Mouse (Mus musculus) MEL (cell line): Measurements from ENCODE around the gene Kif26b. TPM values are rescaled to one million over a fixed set of nuclear protein-coding genes. Genes with fewer than 3 reads are reported as not detected.

ENCODE experiments used
- DNase-seq: peaks from one replicate; pipeline ENCODE4 v3.0.0; 2011; ENCODE audit warnings: low read depth, low spot score
- H3K27ac ChIP-seq: 2 replicates; pipeline ENCODE4 v1.5.1; 2012; ENCODE audit warnings: low read depth, mild to moderate bottlenecking, control low read depth, low read length, moderate library complexity; ENCODE audit not compliant: control insufficient read depth
- H3K27me3 ChIP-seq, 2 experiments: fragments of 150-350 bp in 1 of 2; sonication (generic) in 1 of 2; 2 replicates each; pipeline ENCODE4 v1.6.1; 2012; ENCODE audit warnings: low read length in 2 of 2, mild to moderate bottlenecking in 2 of 2, improper control_type of control experiment in 1 of 2, moderate library complexity in 1 of 2; ENCODE audit not compliant: insufficient read depth in 2 of 2, control insufficient read depth in 1 of 2
- H3K36me3 ChIP-seq, 2 experiments: 2 replicates each; pipeline ENCODE4 v1.6.1; 2012 to 2014; ENCODE audit warnings: low read length in 2 of 2, improper control_type of control experiment in 1 of 2, inconsistent platforms in 1 of 2, mild to moderate bottlenecking in 1 of 2; ENCODE audit not compliant: insufficient read depth in 2 of 2, control insufficient read depth in 1 of 2
- H3K4me1 ChIP-seq, 2 experiments: fragments of 150-350 bp in 1 of 2; sonication (generic) in 1 of 2; 2 replicates each; pipeline ENCODE4 v1.6.1; 2012; ENCODE audit warnings: low read length in 2 of 2, improper control_type of control experiment in 1 of 2, mild to moderate bottlenecking in 1 of 2; ENCODE audit not compliant: insufficient read depth in 2 of 2, control insufficient read depth in 1 of 2
- H3K4me3 ChIP-seq, 2 experiments: fragments of 150-350 bp in 1 of 2; sonication (generic) in 1 of 2; 2 replicates each; pipeline ENCODE4 v1.5.1; 2012; ENCODE audit warnings: low read depth in 2 of 2, low read length in 2 of 2, mild to moderate bottlenecking in 2 of 2, moderate library complexity in 2 of 2, control low read depth in 1 of 2, improper control_type of control experiment in 1 of 2; ENCODE audit not compliant: control insufficient read depth in 1 of 2, insufficient read depth in 1 of 2
- H3K79me2 ChIP-seq: 2 replicates; pipeline ENCODE4 v1.6.1; 2012; ENCODE audit warnings: mild to moderate bottlenecking, low read length, moderate library complexity; ENCODE audit not compliant: control insufficient read depth, poor library complexity, insufficient read depth
- H3K9ac ChIP-seq: 2 replicates; pipeline ENCODE4 v1.6.1; 2012; ENCODE audit warnings: low read depth, mild to moderate bottlenecking, control low read depth, low read length, moderate library complexity; ENCODE audit not compliant: control insufficient read depth, poor library complexity, severe bottlenecking
- H3K9me3 ChIP-seq: fragments of 150-350 bp; sonication (generic); replicated peaks from 2 replicates; pipeline ENCODE4 v1.6.1; 2012; ENCODE audit warnings: mild to moderate bottlenecking, low read length, improper control_type of control experiment, moderate library complexity; ENCODE audit not compliant: insufficient read depth
- BHLHE40 ChIP-seq: IDR thresholded peaks from 2 replicates; pipeline ENCODE4 v1.6.1; 2012; ENCODE audit warnings: low read depth, mild to moderate bottlenecking, inconsistent platforms, low read length, improper control_type of control experiment, borderline replicate concordance
- CHD2 ChIP-seq: IDR thresholded peaks from 2 replicates; pipeline ENCODE4 v1.6.1; 2011; ENCODE audit warnings: low read length, improper control_type of control experiment
- E2F4 ChIP-seq: IDR thresholded peaks from 2 replicates; pipeline ENCODE4 v1.6.1; 2011; ENCODE audit warnings: low read depth, low read length, improper control_type of control experiment, borderline replicate concordance
- EP300 ChIP-seq, 2 experiments: IDR thresholded peaks; 2 replicates each; pipeline ENCODE4 v1.6.1; 2011; ENCODE audit warnings: improper control_type of control experiment in 2 of 2, low read length in 2 of 2, low read depth in 1 of 2, mild to moderate bottlenecking in 1 of 2
- ETS1 ChIP-seq: IDR thresholded peaks from 2 replicates; pipeline ENCODE4 v1.6.1; 2012; ENCODE audit warnings: low read depth, mild to moderate bottlenecking, inconsistent platforms, low read length, improper control_type of control experiment, moderate library complexity
- GATA1 ChIP-seq: IDR thresholded peaks from 2 replicates; pipeline ENCODE4 v1.6.1; 2011; ENCODE audit warnings: low read depth, low read length, improper control_type of control experiment
- MXI1 ChIP-seq: IDR thresholded peaks from 2 replicates; pipeline ENCODE4 v1.6.1; 2011; ENCODE audit warnings: mild to moderate bottlenecking, low read depth, low read length, improper control_type of control experiment
- MYC ChIP-seq: IDR thresholded peaks from 2 replicates; pipeline ENCODE4 v1.6.1; 2011; ENCODE audit warnings: low read depth, mild to moderate bottlenecking, low read length, improper control_type of control experiment, moderate library complexity
- NELFE ChIP-seq: IDR thresholded peaks from 2 replicates; pipeline ENCODE4 v1.6.1; 2011; ENCODE audit warnings: low read depth, low read length, improper control_type of control experiment
- POLR2AphosphoS5 ChIP-seq: IDR thresholded peaks from 2 replicates; pipeline ENCODE4 v1.6.1; 2012; ENCODE audit warnings: low read depth, borderline replicate concordance, mild to moderate bottlenecking, inconsistent platforms, low read length, moderate library complexity, mixed read lengths
- SMC3 ChIP-seq: IDR thresholded peaks from 2 replicates; pipeline ENCODE4 v1.6.1; 2011; ENCODE audit warnings: low read depth, low read length, improper control_type of control experiment
- TAL1 ChIP-seq: IDR thresholded peaks from 2 replicates; pipeline ENCODE4 v1.6.1; 2012; ENCODE audit warnings: mild to moderate bottlenecking, inconsistent platforms, low read length, moderate library complexity, mixed read lengths
- TCF12 ChIP-seq: IDR thresholded peaks from 2 replicates; pipeline ENCODE4 v1.6.1; 2014; ENCODE audit warnings: low read depth, mild to moderate bottlenecking, inconsistent platforms, low read length, improper control_type of control experiment, moderate library complexity
- USF1 ChIP-seq: IDR thresholded peaks from 2 replicates; pipeline ENCODE4 v1.6.1; 2014; ENCODE audit warnings: low read depth, mild to moderate bottlenecking, inconsistent platforms, low read length, improper control_type of control experiment, moderate library complexity
- USF2 ChIP-seq, 2 experiments: IDR thresholded peaks; 2 replicates each; pipeline ENCODE4 v1.6.1; 2011 to 2012; ENCODE audit warnings: improper control_type of control experiment in 2 of 2, low read length in 2 of 2, borderline replicate concordance in 1 of 2, inconsistent platforms in 1 of 2, low read depth in 1 of 2, mild to moderate bottlenecking in 1 of 2; ENCODE audit not compliant: insufficient read depth in 1 of 2
- ZMIZ1 ChIP-seq: IDR thresholded peaks from 2 replicates; pipeline ENCODE4 v1.6.1; 2012; ENCODE audit warnings: low read depth, mild to moderate bottlenecking, inconsistent platforms, low read length, improper control_type of control experiment, moderate library complexity
- polyA plus RNA-seq, 2 experiments: library from polyadenylated mRNA; stranded (reverse) in 1 of 2; unstranded in 1 of 2; fragments of >175 nt in 1 of 2; fragments of >200 nt in 1 of 2; gene quantifications; 2 replicates each; pipeline versions ENCODE4 v1.2.1 to v1.2.4; 2012; ENCODE audit warnings: low replicate concordance in 2 of 2, low read depth in 1 of 2; ENCODE audit not compliant: insufficient read length in 2 of 2, insufficient read depth in 1 of 2, missing spikeins in 1 of 2
- total RNA-seq: library from RNA; depleted of rRNA; stranded (reverse); fragments of 300-350 nt; gene quantifications from 2 replicates; pipeline ENCODE4 v1.2.3, GENCODE M21; 2012

Gene Kif26b
- total and polyA plus RNA-seq, 3 experiments = 0.08 to 0.50 TPM; not detected in 1

- H3K9ac ChIP-seq = no peak overlapping the region
- DNase-seq = no peak
- no peaks in the 10 kb centered on the region for H3K9me3 ChIP-seq
- no peak overlapping the region for H3K27ac ChIP-seq
- peaks cover 7 to 18% of the 10 kb centered on the region in 2 experiments for H3K4me1 ChIP-seq
- H3K4me3 ChIP-seq = no peak overlapping the region
- no peaks in the 10 kb centered on the region for H3K27me3 ChIP-seq
- TF ChIP-seq CHD2 = no peak
- TF ChIP-seq SMC3 = no peak
- TF ChIP-seq NELFE = no peak
- TF ChIP-seq MXI1 = no peak
- TF ChIP-seq ETS1 = no peak
- no peak for TF ChIP-seq TCF12
- TF ChIP-seq MYC = no peak
- no peak for TF ChIP-seq E2F4
- TF ChIP-seq ZMIZ1 = no peak
- TF ChIP-seq POLR2AphosphoS5 = no peak
- TF ChIP-seq GATA1 = no peak
- no peaks in the 10 kb centered on the region for H3K79me2 ChIP-seq
- peaks cover 0 to 12% of the 10 kb centered on the region in 2 experiments; a peak in 2 of 4 replicates for H3K36me3 ChIP-seq
These were observed 112.9 kb downstream of the Kif26b start for GRCm38 (mm10) chr1:178641788-178642187.

GRCm38 (mm10) chr1:178644954-178645353 is 116.0 kb downstream of the Kif26b start:
- peak; percentile 37 for DNase-seq
- no peak overlapping the region for H3K27ac ChIP-seq
- H3K27me3 ChIP-seq = no peaks in the 10 kb centered on the region
- H3K79me2 ChIP-seq = no peaks in the 10 kb centered on the region
- TF ChIP-seq GATA1 = peak; percentile 60
- peak in 1 of 2 experiments; percentile 40; a peak in 1 of 4 replicates for TF ChIP-seq USF2 (IDR thresholded peaks at IDR 0.05; ENCODE audit: borderline replicate concordance in 1 of 2, insufficient read depth in 1 of 2, low read depth in 1 of 2, low read length in 2 of 2)
- no peak for TF ChIP-seq TAL1
- peak; percentile 52; the same call in 1 of the 2 replicates for TF ChIP-seq BHLHE40
- TF ChIP-seq USF1 = peak; percentile 84
- peak; percentile 66 for TF ChIP-seq TCF12
- TF ChIP-seq E2F4 = no peak
- TF ChIP-seq EP300 (IDR thresholded peaks at IDR 0.05; ENCODE audit: low read depth in 1 of 2, low read length in 2 of 2) = peak in 1 of 2 experiments; percentile 59; a peak in 2 of 4 replicates
- TF ChIP-seq MXI1 = peak; percentile 27; the same call in 1 of the 2 replicates
- TF ChIP-seq POLR2AphosphoS5 = no peak
- peak; percentile 47; the same call in 1 of the 2 replicates for TF ChIP-seq ETS1
- TF ChIP-seq, all 39 proteins: peak for 8
- peaks cover 3 to 13% of the 10 kb centered on the region in 2 experiments; a peak in 3 of 4 replicates for H3K4me1 ChIP-seq
- no peak overlapping the region for H3K4me3 ChIP-seq
- peaks cover 0 to 7% of the 10 kb centered on the region in 2 experiments; a peak in 2 of 4 replicates for H3K36me3 ChIP-seq
- H3K9me3 ChIP-seq = no peaks in the 10 kb centered on the region
- no peak overlapping the region for H3K9ac ChIP-seq
